Mouse (Mus musculus) ovary, postnatal 36 days (tissue): ENCODE measurements around the gene Pdk2.
A peak's percentile ranks its signal among the peaks of the same experiment; 100 is the strongest.

ENCODE experiments used
- DNase-seq: peaks from one replicate; pipeline ENCODE4 v3.0.0; 2022; ENCODE audit warnings: low spot score, mixed read lengths

Pdk2 gene

GRCm38 (mm10) chr11:94987341-94987740 lies 53.8 kb downstream of the Pdk2 start:
- DNase-seq: no peak

GRCm38 (mm10) chr11:94986435-94986834 lies 54.7 kb downstream of the Pdk2 start:
- DNase-seq: no peak

- no peak for DNase-seq
These were observed 55.3 kb downstream of the Pdk2 start for GRCm38 (mm10) chr11:94985822-94986221.

- DNase-seq: no peak
These were observed 56.0 kb downstream of the Pdk2 start for GRCm38 (mm10) chr11:94985140-94985539.

GRCm38 (mm10) chr11:94979462-94980179 lies 61.5 kb downstream of the Pdk2 start:
- DNase-seq: no peak

GRCm38 (mm10) chr11:94978947-94979346 lies 62.2 kb downstream of the Pdk2 start:
- DNase-seq: peak; percentile 97

- no peak for DNase-seq
These were observed 62.8 kb downstream of the Pdk2 start for GRCm38 (mm10) chr11:94978178-94978915.
